Mouse (Mus musculus) CH12.LX (cell line): ENCODE measurements around the gene Popdc2. TPM values are rescaled to one million over a fixed set of nuclear protein-coding genes. Genes with fewer than 3 reads are reported as not detected.

ENCODE experiments used
- DNase-seq: peaks from one replicate; pipeline ENCODE4 v3.0.0-alpha.2; 2013; ENCODE audit errors: extremely low read depth
- H3K27ac ChIP-seq: 2 replicates; pipeline ENCODE4 v1.5.1; 2012; ENCODE audit warnings: low read depth, mild to moderate bottlenecking, control low read depth, moderate library complexity; ENCODE audit not compliant: insufficient read depth
- H3K27me3 ChIP-seq: replicated peaks from 2 replicates; pipeline ENCODE3; 2012; ENCODE audit warnings: inconsistent platforms
- H3K36me3 ChIP-seq, 2 experiments: replicated peaks in 1 of 2; 2 replicates each; pipeline versions ENCODE3 to v1.6.1; 2012; ENCODE audit warnings: inconsistent platforms in 1 of 2, low read length in 1 of 2, mild to moderate bottlenecking in 1 of 2, mixed read lengths in 1 of 2, moderate library complexity in 1 of 2; ENCODE audit not compliant: control insufficient read depth in 1 of 2, insufficient read depth in 1 of 2
- H3K4me1 ChIP-seq, 2 experiments: 2 replicates each; pipeline ENCODE4 v1.6.1; 2012; ENCODE audit warnings: inconsistent platforms in 1 of 2, moderate library complexity in 1 of 2; ENCODE audit not compliant: insufficient read depth in 2 of 2, control insufficient read depth in 1 of 2
- H3K4me2 ChIP-seq: 2 replicates; pipeline ENCODE4 v1.6.1; 2012; ENCODE audit warnings: low read depth, mild to moderate bottlenecking, control low read depth; ENCODE audit not compliant: poor library complexity, insufficient read depth, severe bottlenecking
- H3K4me3 ChIP-seq, 3 experiments: fragments of 150-350 bp in 1 of 3; sonication (generic) in 1 of 3; replicated peaks in 1 of 3; 2 replicates each; pipeline versions ENCODE3 to v1.5.1; 2011 to 2012; ENCODE audit warnings: low read depth in 2 of 3, low read length in 2 of 3, mild to moderate bottlenecking in 2 of 3, moderate library complexity in 2 of 3, control low read depth in 1 of 3, improper control_type of control experiment in 1 of 3, inconsistent platforms in 1 of 3, mixed read lengths in 1 of 3; ENCODE audit not compliant: poor library complexity in 1 of 3
- H3K79me2 ChIP-seq: replicated peaks from 2 replicates; pipeline ENCODE4 v1.6.1; 2012; ENCODE audit warnings: mild to moderate bottlenecking, moderate library complexity; ENCODE audit not compliant: control insufficient read depth, poor library complexity, insufficient read depth, severe bottlenecking; ENCODE audit errors: extremely low read depth
- H3K9ac ChIP-seq: 2 replicates; pipeline ENCODE4 v1.6.1; 2012; ENCODE audit warnings: low read depth, mild to moderate bottlenecking, control low read depth, moderate library complexity; ENCODE audit not compliant: insufficient read depth
- H3K9me3 ChIP-seq: replicated peaks from 2 replicates; pipeline ENCODE3; 2012; ENCODE audit warnings: low read length, inconsistent platforms, mixed read lengths
- BHLHE40 ChIP-seq: IDR thresholded peaks from 2 replicates; pipeline ENCODE4 v1.6.1; 2011; ENCODE audit warnings: mild to moderate bottlenecking, low read depth, low read length, improper control_type of control experiment
- CHD1 ChIP-seq: IDR thresholded peaks from 2 replicates; pipeline ENCODE4 v1.6.1; 2012; ENCODE audit warnings: low read depth, low read length, improper control_type of control experiment, inconsistent platforms
- CHD2 ChIP-seq: IDR thresholded peaks from 2 replicates; pipeline ENCODE4 v1.6.1; 2011; ENCODE audit warnings: low read length, improper control_type of control experiment
- CTCF ChIP-seq, 2 experiments: IDR thresholded peaks in 1 of 2; conservative IDR thresholded peaks in 1 of 2; 2 replicates each; pipeline ENCODE4 v1.5.1; 2011 to 2012; ENCODE audit warnings: low read depth in 2 of 2, low read length in 2 of 2, improper control_type of control experiment in 1 of 2, inconsistent platforms in 1 of 2, mild to moderate bottlenecking in 1 of 2, moderate library complexity in 1 of 2
- ELF1 ChIP-seq: IDR thresholded peaks from 2 replicates; pipeline ENCODE4 v1.6.1; 2014; ENCODE audit warnings: low read depth, mild to moderate bottlenecking, inconsistent platforms, low read length, improper control_type of control experiment
- EP300 ChIP-seq: IDR thresholded peaks from 2 replicates; pipeline ENCODE4 v1.6.1; 2011; ENCODE audit warnings: low read length, improper control_type of control experiment
- ETS1 ChIP-seq: conservative IDR thresholded peaks from 2 replicates; pipeline ENCODE4 v1.6.1; 2012; ENCODE audit warnings: low read depth, mild to moderate bottlenecking, inconsistent platforms, low read length, improper control_type of control experiment, moderate library complexity
- GABPA ChIP-seq: IDR thresholded peaks from 2 replicates; pipeline ENCODE4 v1.6.1; 2012; ENCODE audit warnings: low read depth, low read length, improper control_type of control experiment, inconsistent platforms; ENCODE audit not compliant: insufficient replicate concordance
- HCFC1 ChIP-seq: IDR thresholded peaks from 2 replicates; pipeline ENCODE4 v1.6.1; 2012; ENCODE audit warnings: low read depth, mild to moderate bottlenecking, inconsistent platforms, low read length, improper control_type of control experiment
- IRF4 ChIP-seq: IDR thresholded peaks from 2 replicates; pipeline ENCODE4 v1.6.1; 2014; ENCODE audit warnings: low read depth, mild to moderate bottlenecking, inconsistent platforms, low read length, improper control_type of control experiment
- JUN ChIP-seq: IDR thresholded peaks from 2 replicates; pipeline ENCODE4 v1.6.1; 2011; ENCODE audit warnings: low read depth, mild to moderate bottlenecking, low read length, improper control_type of control experiment, moderate library complexity; ENCODE audit not compliant: insufficient read depth
- JUND ChIP-seq: conservative IDR thresholded peaks from 2 replicates; pipeline ENCODE4 v1.6.1; 2011; ENCODE audit warnings: low read depth, low read length, improper control_type of control experiment
- KAT2A ChIP-seq: IDR thresholded peaks from 2 replicates; pipeline ENCODE4 v1.6.1; 2012; ENCODE audit warnings: low read length, improper control_type of control experiment, inconsistent platforms; ENCODE audit not compliant: insufficient replicate concordance
- MAFK ChIP-seq: IDR thresholded peaks from 2 replicates; pipeline ENCODE4 v1.6.1; 2011; ENCODE audit warnings: low read length, improper control_type of control experiment; ENCODE audit not compliant: insufficient replicate concordance
- MAX ChIP-seq: IDR thresholded peaks from 2 replicates; pipeline ENCODE4 v1.6.1; 2011; ENCODE audit warnings: low read length, improper control_type of control experiment
- MAZ ChIP-seq: IDR thresholded peaks from 2 replicates; pipeline ENCODE4 v1.6.1; 2012; ENCODE audit warnings: low read depth, mild to moderate bottlenecking, inconsistent platforms, low read length, improper control_type of control experiment, moderate library complexity
- MEF2A ChIP-seq: IDR thresholded peaks from 2 replicates; pipeline ENCODE4 v1.6.1; 2014; ENCODE audit warnings: low read depth, mild to moderate bottlenecking, inconsistent platforms, low read length, improper control_type of control experiment, borderline replicate concordance
- MXI1 ChIP-seq: IDR thresholded peaks from 2 replicates; pipeline ENCODE4 v1.6.1; 2011; ENCODE audit warnings: mild to moderate bottlenecking, low read depth, low read length, improper control_type of control experiment
- MYC ChIP-seq: IDR thresholded peaks from 2 replicates; pipeline ENCODE4 v1.6.1; 2011; ENCODE audit warnings: low read depth, mild to moderate bottlenecking, improper control_type of control experiment, low read length
- NELFE ChIP-seq: IDR thresholded peaks from 2 replicates; pipeline ENCODE4 v1.6.1; 2011; ENCODE audit warnings: low read depth, low read length, improper control_type of control experiment
- NRF1 ChIP-seq: IDR thresholded peaks from 2 replicates; pipeline ENCODE4 v1.6.1; 2014; ENCODE audit warnings: low read depth, mild to moderate bottlenecking, inconsistent platforms, low read length, improper control_type of control experiment, moderate library complexity
- PAX5 ChIP-seq: IDR thresholded peaks from 2 replicates; pipeline ENCODE4 v1.6.1; 2012; ENCODE audit warnings: low read length, inconsistent platforms, mixed read lengths
- POLR2A ChIP-seq: IDR thresholded peaks from 2 replicates; pipeline ENCODE4 v1.6.1; 2011; ENCODE audit warnings: low read depth, mild to moderate bottlenecking, improper control_type of control experiment, low read length
- POLR2AphosphoS2 ChIP-seq: IDR thresholded peaks from 2 replicates; pipeline ENCODE4 v1.6.1; 2011; ENCODE audit warnings: low read depth, low read length, improper control_type of control experiment
- RAD21 ChIP-seq: IDR thresholded peaks from 2 replicates; pipeline ENCODE4 v1.6.1; 2011; ENCODE audit warnings: low read depth, mild to moderate bottlenecking, low read length, improper control_type of control experiment, moderate library complexity
- RCOR1 ChIP-seq: conservative IDR thresholded peaks from 2 replicates; pipeline ENCODE4 v1.6.1; 2012; ENCODE audit warnings: low read depth, mild to moderate bottlenecking, inconsistent platforms, low read length, improper control_type of control experiment
- SMC3 ChIP-seq: IDR thresholded peaks from 2 replicates; pipeline ENCODE4 v1.6.1; 2011; ENCODE audit warnings: low read depth, low read length, improper control_type of control experiment
- TBP ChIP-seq: conservative IDR thresholded peaks from 2 replicates; pipeline ENCODE4 v1.6.1; 2011; ENCODE audit warnings: low read depth, low read length, improper control_type of control experiment
- TCF12 ChIP-seq: IDR thresholded peaks from 2 replicates; pipeline ENCODE4 v1.6.1; 2014; ENCODE audit warnings: low read depth, mild to moderate bottlenecking, inconsistent platforms, low read length, improper control_type of control experiment
- UBTF ChIP-seq: IDR thresholded peaks from 2 replicates; pipeline ENCODE4 v1.6.1; 2012; ENCODE audit warnings: low read depth, mild to moderate bottlenecking, inconsistent platforms, low read length, improper control_type of control experiment, moderate library complexity
- USF1 ChIP-seq: IDR thresholded peaks from 2 replicates; pipeline ENCODE4 v1.6.1; 2014; ENCODE audit warnings: low read depth, mild to moderate bottlenecking, inconsistent platforms, low read length, improper control_type of control experiment
- USF2 ChIP-seq: conservative IDR thresholded peaks from 2 replicates; pipeline ENCODE4 v1.6.1; 2011; ENCODE audit warnings: low read depth, low read length, improper control_type of control experiment
- ZC3H11A ChIP-seq: IDR thresholded peaks from 2 replicates; pipeline ENCODE4 v1.6.1; 2012; ENCODE audit warnings: low read depth, mild to moderate bottlenecking, inconsistent platforms, low read length, improper control_type of control experiment
- ZKSCAN1 ChIP-seq: IDR thresholded peaks from 2 replicates; pipeline ENCODE4 v1.6.1; 2012; ENCODE audit warnings: low read depth, inconsistent platforms, low read length, improper control_type of control experiment, borderline replicate concordance
- ZMIZ1 ChIP-seq: IDR thresholded peaks from 2 replicates; pipeline ENCODE4 v1.6.1; 2012; ENCODE audit warnings: low read depth, mild to moderate bottlenecking, inconsistent platforms, low read length, improper control_type of control experiment
- ZNF384 ChIP-seq: IDR thresholded peaks from 2 replicates; pipeline ENCODE4 v1.6.1; 2012; ENCODE audit warnings: low read depth, low read length, improper control_type of control experiment, inconsistent platforms
- dilution Hi-C: fragments of 300-500 bp; cut with MboI; formaldehyde crosslinking; loops from 2 replicates; pipeline ENCODE4 v1.14.3; 2020; ENCODE audit warnings: low sequenced_read_pairs; ENCODE audit not compliant: extremely low pct_unique_long_range_greater_than_20kb, extremely low pct_ligation_motif_present
- in situ Hi-C: fragments of 300-500 bp; cut with MboI; formaldehyde crosslinking; loops from 3 replicates; pipeline ENCODE4 v1.14.3; 2019; ENCODE audit warnings: low sequenced_read_pairs, low pct_ligation_motif_present, low pct_unique_long_range_greater_than_20kb, mixed read lengths
- polyA plus RNA-seq: library from polyadenylated mRNA; unstranded; fragments of >175 nt; gene quantifications from 2 replicates; pipeline ENCODE4 v1.2.1, GENCODE M21; 2012; ENCODE audit warnings: low read depth; ENCODE audit not compliant: insufficient read length
- total RNA-seq, 2 experiments: library from RNA; depleted of rRNA; stranded (reverse); fragments of 300-350 nt in 1 of 2; fragments of >200 nt in 1 of 2; gene quantifications; 2 replicates each; pipeline ENCODE4 v1.2.3; 2012 to 2014

The Popdc2 gene
- total and polyA plus RNA-seq, 3 experiments: 0.17 to 3.6 (median 1.1) TPM

DNA sequence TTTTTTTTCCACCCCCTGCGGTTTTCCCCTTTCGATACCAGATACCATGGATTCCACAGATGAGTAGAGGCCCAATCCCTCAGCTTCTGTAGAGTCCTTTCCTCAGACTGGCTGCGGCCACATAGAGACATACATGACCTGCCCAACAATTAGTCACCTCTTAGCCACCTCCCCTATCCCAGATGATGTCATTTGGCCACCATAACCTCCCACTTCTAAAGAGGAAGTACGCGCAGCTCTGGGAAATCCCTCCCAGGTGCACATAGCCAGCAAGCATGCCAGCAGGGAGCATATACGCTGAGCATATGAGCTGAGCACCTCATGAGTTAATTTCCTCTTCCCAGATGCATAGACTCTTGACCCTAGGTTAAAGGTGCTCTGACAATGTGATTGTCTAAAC is 44.7 kb downstream of the Popdc2 start (continued):
- TF ChIP-seq CTCF (conservative IDR thresholded peaks at IDR 0.05 in 1 of 2, IDR thresholded peaks at IDR 0.05 in 1 of 2; ENCODE audit: low read depth in 2 of 2, low read length in 2 of 2): no peak
- peak; percentile 44 for TF ChIP-seq SMC3
- TF ChIP-seq JUN: peak; percentile 97
- no peak for TF ChIP-seq UBTF
- TF ChIP-seq NELFE: peak; percentile 66; the same call in 1 of the 2 replicates
- TF ChIP-seq TCF12: peak; percentile 99
- peak; percentile 95 for TF ChIP-seq EP300

DNA sequence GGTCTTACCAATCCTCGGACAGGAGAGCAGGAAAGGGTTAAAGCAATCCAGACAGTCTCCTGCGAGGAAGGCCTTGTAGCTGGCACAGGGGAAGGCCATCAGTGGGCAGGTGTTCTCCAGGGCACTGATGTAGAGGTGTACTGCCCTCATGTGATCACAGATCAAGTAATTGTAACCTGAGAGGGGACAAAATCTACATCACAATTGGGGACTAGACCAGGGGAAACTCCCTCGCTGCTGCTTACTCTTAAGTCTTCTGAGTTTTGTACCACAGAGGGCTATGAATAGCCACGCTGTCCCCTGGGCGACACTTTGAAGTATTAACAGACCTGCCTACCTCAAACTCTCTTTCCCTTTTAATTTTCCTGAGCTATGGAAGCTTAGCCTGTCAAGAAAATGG is 45.6 kb downstream of the Popdc2 start:
- Histone ChIP-seq H3K9me3 (no peaks in the 10 kb centered on the region), H3K36me3 (peaks cover 0 to 2% of the 10 kb centered on the region in 2 experiments), H3K27ac (peak overlapping the region; percentile 98), H3K9ac (peak overlapping the region; percentile 58; the same call in 1 of the 2 replicates), H3K27me3 (no peaks in the 10 kb centered on the region), H3K4me3 (peak overlapping the region; percentile 23 to 42 (median 27)), H3K4me1 (peaks cover 54 to 93% of the 10 kb centered on the region in 2 experiments), H3K79me2 (peaks cover 5% of the 10 kb centered on the region; the same call in 1 of the 2 replicates), H3K4me2 (peak overlapping the region; percentile 91)
- dilution Hi-C loops: no loop called here
- peak; percentile 97 for DNase-seq
- in situ Hi-C loops: loop anchor here (5.0 kb wide), 1 partner anchor 45 kb away; the partner anchor contains the start of gene Adprh
- peak; percentile 83 for TF ChIP-seq RCOR1
- peak; percentile 92 for TF ChIP-seq IRF4
- TF ChIP-seq POLR2AphosphoS2: no peak
- peak; percentile 87; the same call in 1 of the 2 replicates for TF ChIP-seq MAFK
- peak; percentile 95; the same call in 1 of the 2 replicates for TF ChIP-seq MAX
- TF ChIP-seq ZKSCAN1: no peak
- TF ChIP-seq JUND: peak; percentile 71; the same call in 1 of the 2 replicates
- TF ChIP-seq TCF12: peak; percentile 97
- TF ChIP-seq ELF1: peak; percentile 45; the same call in 1 of the 2 replicates
- peak; percentile 70 for TF ChIP-seq USF2
- peak; percentile 46; the same call in 1 of the 2 replicates for TF ChIP-seq ZMIZ1
- peak; percentile 99 for TF ChIP-seq MEF2A
- peak; percentile 31; the same call in 1 of the 2 replicates for TF ChIP-seq NRF1
- TF ChIP-seq MXI1: peak; percentile 71; the same call in 1 of the 2 replicates
- TF ChIP-seq USF1: peak; percentile 80
- no peak for TF ChIP-seq GABPA
- TF ChIP-seq MYC: peak; percentile 97
- TF ChIP-seq NELFE: peak; percentile 37; the same call in 1 of the 2 replicates
- TF ChIP-seq TBP: peak; percentile 58; the same call in 1 of the 2 replicates
- peak; percentile 75 for TF ChIP-seq JUN
- peak; percentile 83 for TF ChIP-seq CHD2
- TF ChIP-seq POLR2A: peak; percentile 43; the same call in 1 of the 2 replicates
- TF ChIP-seq MAZ: peak; percentile 79; the same call in 1 of the 2 replicates
- TF ChIP-seq BHLHE40: peak; percentile 95
- peak; percentile 28 for TF ChIP-seq HCFC1
- peak; percentile 54; the same call in 1 of the 2 replicates for TF ChIP-seq ZC3H11A
- TF ChIP-seq SMC3: peak; percentile 83
- no peak; the same call in 1 of the 2 replicates for TF ChIP-seq ZNF384
- TF ChIP-seq KAT2A: no peak
- TF ChIP-seq EP300: peak; percentile 97
- no peak for TF ChIP-seq PAX5
- TF ChIP-seq UBTF: no peak
- peak; percentile 86; the same call in 1 of the 2 replicates for TF ChIP-seq CHD1
- peak; percentile 79 for TF ChIP-seq RAD21
- peak; percentile 98 for TF ChIP-seq ETS1
